Mouse (Mus musculus) urinary bladder, adult 2 months (tissue): ENCODE measurements around the gene Capza2. TPM values are rescaled to one million over a fixed set of nuclear protein-coding genes. Genes with fewer than 3 reads are reported as not detected.

Experiments
- DNase-seq: peaks from one replicate; pipeline ENCODE4 v3.0.0; 2022; ENCODE audit warnings: low spot score
- polyA plus RNA-seq: library from polyadenylated mRNA; depleted of rRNA; stranded (reverse); fragments of >200 nt; gene quantifications from 2 replicates; pipeline ENCODE4 v1.2.3, GENCODE M21; 2012; rRNA removed

Capza2 gene
- 140 and 146 TPM in 2 replicates for polyA plus RNA-seq

GRCm38 (mm10) chr6:17635615-17636284 is at the start of gene Capza2:
Gene Capza2, plus strand, starts transcription at chr6:17636234.
- DNase-seq = no peak

GRCm38 (mm10) chr6:17589049-17589952 is 46.7 kb upstream of the Capza2 start:
- peak; percentile 34 for DNase-seq

- DNase-seq = no peak
These were observed 45.9 kb upstream of the Capza2 start for GRCm38 (mm10) chr6:17589953-17590627.

- no peak for DNase-seq
These were observed 42.1 kb upstream of the Capza2 start for GRCm38 (mm10) chr6:17593971-17594370.

GRCm38 (mm10) chr6:17595712-17596462 is 40.1 kb upstream of the Capza2 start:
- no peak for DNase-seq

GRCm38 (mm10) chr6:17599373-17599772 is 36.7 kb upstream of the Capza2 start:
- DNase-seq = no peak

GRCm38 (mm10) chr6:17601526-17601925 is 34.5 kb upstream of the Capza2 start:
- no peak for DNase-seq

- DNase-seq = no peak
These were observed 29.1 kb upstream of the Capza2 start for GRCm38 (mm10) chr6:17606915-17607314.

- no peak for DNase-seq
These were observed 24.6 kb upstream of the Capza2 start for GRCm38 (mm10) chr6:17611352-17612010.

GRCm38 (mm10) chr6:17612652-17613051 is 23.4 kb upstream of the Capza2 start:
- DNase-seq = no peak

GRCm38 (mm10) chr6:17620823-17621222 is 15.2 kb upstream of the Capza2 start:
- no peak for DNase-seq

- no peak for DNase-seq
These were observed 14.6 kb upstream of the Capza2 start for GRCm38 (mm10) chr6:17621436-17621835.

- DNase-seq = no peak
These were observed 7.2 kb upstream of the Capza2 start for GRCm38 (mm10) chr6:17628701-17629455.

GRCm38 (mm10) chr6:17629756-17630155 is 6.3 kb upstream of the Capza2 start:
- no peak for DNase-seq

- no peak for DNase-seq
These were observed 4.4 kb upstream of the Capza2 start for GRCm38 (mm10) chr6:17631611-17632010.

GRCm38 (mm10) chr6:17633819-17634218 is 2.2 kb upstream of the Capza2 start:
- no peak for DNase-seq

- DNase-seq = no peak
These were observed 1.0 kb upstream of the Capza2 start for GRCm38 (mm10) chr6:17634992-17635391.

- peak; percentile 93 for DNase-seq
These were observed 733 bp downstream of the Capza2 start for GRCm38 (mm10) chr6:17636764-17637170.

- no peak for DNase-seq
These were observed 1.5 kb downstream of the Capza2 start for GRCm38 (mm10) chr6:17637205-17638203.
